Mouse (Mus musculus): ENCODE measurements around the gene Emc6.

The Emc6 gene

GRCm38 (mm10) chr11:73176186-73176585 lies 651 bp downstream of the Emc6 start:
- no peak for DNase-seq (ENCODE audit: low spot score in 2 of 2)

GRCm38 (mm10) chr11:73175612-73176011 lies 1.2 kb downstream of the Emc6 start:
- no peak for DNase-seq (ENCODE audit: low spot score in 2 of 2)

DNA sequence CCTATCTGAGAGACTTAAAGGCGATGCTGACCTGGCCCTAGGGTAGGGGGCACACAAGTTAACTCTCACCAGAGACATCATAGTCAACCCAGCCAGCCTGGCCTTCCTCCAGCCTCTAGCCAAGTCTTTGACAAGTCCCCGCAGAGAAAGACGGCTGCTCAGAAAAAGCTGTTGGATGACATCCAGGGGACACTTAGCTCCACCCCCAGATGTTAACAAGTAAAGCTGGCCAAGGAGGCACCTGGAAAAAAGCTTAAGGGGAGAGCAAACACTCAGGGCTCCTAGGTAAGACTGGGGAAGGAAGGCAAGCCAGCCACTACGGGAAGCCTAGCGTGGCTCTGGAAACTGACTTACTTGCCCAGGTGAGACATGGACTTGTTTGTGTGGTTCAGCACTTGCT lies 4.7 kb downstream of the Emc6 start:
- DNase-seq (ENCODE audit: low spot score in 2 of 2), result no peak

DNA sequence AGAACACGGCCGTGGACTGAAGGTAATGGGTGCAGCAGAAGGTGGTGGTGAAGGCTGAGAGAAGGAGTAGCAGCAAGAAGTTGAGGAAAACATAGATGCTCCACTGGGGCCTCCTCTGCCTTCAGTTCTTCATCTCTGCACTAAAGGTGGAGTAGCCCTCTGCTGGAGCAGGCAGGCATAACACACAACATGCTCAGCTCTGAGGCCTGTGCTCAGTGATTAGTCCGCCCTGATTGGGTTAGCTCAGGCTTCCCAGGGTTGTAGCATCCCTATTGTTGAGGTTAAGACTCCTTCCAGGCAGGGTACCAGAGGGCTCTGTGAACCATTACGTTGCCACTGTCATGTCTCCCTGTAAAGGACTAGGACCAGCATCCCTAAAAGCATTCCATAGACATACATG lies 7.6 kb downstream of the Emc6 start:
- DNase-seq (ENCODE audit: low spot score in 2 of 2), result peak; percentile 33 to 37

DNA sequence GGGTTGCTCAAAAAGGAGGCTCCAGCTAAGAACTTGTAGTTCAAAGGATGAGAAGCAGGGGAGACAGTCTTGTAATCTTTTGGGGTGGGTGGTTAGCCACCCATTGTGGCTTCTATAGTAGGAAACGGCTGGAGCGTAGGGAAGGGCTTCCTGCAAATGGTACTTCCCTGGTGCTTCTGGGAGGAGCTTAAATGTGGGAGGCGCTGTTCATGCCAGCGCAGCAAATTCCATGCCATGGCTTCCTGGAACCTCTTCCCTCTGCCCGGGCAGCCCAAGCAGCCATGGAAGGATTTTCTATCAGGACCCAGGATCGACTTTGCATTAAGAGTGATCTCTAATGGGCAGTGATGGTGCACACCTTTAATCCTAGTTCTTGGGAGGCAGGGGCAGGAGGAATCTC lies 8.3 kb downstream of the Emc6 start:
- no peak for DNase-seq (ENCODE audit: low spot score in 2 of 2)

- DNase-seq (ENCODE audit: low spot score in 2 of 2), result no peak
Measured at GRCm38 (mm10) chr11:73168071-73168470, 8.8 kb downstream of the Emc6 start.

DNA sequence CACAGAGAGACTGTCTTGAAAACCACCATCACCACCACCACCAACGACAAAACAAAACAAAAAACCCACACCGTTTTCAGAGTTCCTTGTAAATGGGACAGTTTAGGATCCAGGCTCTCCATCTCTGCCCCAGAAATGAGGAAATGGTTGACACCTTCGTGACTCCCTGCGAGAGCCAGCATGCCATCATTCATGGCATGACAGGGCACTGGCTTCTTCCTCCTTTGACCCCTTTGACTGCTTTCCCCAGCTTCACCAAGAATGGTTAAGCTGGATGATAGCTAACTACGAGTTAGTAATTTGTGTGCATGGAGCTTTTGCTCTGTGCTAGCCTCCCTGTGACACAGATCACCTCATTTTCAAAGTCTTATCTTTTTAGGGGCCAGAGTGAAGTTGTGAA lies 14.6 kb downstream of the Emc6 start:
- DNase-seq (ENCODE audit: low spot score in 2 of 2), result no peak

- DNase-seq (ENCODE audit: low spot score in 2 of 2), result no peak
Measured at GRCm38 (mm10) chr11:73161616-73162015, 15.2 kb downstream of the Emc6 start.

GRCm38 (mm10) chr11:73160811-73161200 lies 16.0 kb downstream of the Emc6 start:
- no peak for DNase-seq (ENCODE audit: low spot score in 2 of 2)

- DNase-seq (ENCODE audit: low spot score in 2 of 2), result peak in 1 of 2 experiments; percentile 6
Measured at GRCm38 (mm10) chr11:73159957-73160810, 16.7 kb downstream of the Emc6 start, which contains the start of gene P2rx5. Gene P2rx5 (plus strand): TSS chr11:73160421.

DNA sequence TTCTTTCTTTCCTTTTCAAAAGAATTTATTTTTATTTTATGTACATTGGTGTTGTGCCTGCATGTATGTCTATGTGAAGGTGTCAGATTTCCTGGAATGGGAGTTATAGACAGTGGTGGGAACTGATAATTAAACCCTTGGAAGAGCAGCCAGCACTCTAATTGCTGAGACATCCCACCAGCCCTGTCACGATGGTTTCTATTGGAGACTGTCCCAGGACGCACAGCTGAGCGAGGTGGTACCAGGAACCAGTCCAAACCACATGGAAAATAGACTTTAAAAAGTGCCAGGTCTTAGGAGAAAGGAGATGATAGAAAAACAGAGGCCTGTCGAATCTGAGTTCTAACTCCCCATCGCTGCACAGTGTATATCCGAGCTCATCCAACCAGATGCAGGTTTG lies 21.8 kb downstream of the Emc6 start:
- no peak for DNase-seq (ENCODE audit: low spot score in 2 of 2)

DNA sequence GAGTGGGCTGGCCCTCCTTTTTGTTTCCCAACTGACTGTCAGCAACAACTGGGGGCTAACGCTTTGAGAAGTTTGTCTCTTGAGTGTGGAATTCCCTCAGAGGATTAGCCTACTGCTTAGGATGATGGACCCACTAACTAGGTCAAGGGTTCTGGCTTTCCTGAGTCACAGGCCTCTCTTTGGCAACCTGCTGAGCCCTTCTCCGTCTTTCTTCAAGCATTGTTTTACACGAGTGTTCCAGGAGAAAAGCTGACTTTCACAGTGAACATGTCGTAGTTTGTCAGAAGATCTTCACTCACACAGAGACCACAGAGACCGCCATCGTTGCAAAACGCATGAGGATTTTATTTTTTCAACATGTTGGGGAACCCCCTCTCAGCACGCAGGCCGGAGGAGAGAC lies 28.6 kb downstream of the Emc6 start:
- DNase-seq (ENCODE audit: low spot score in 2 of 2), result no peak

- DNase-seq (ENCODE audit: low spot score in 2 of 2), result no peak
Measured at GRCm38 (mm10) chr11:73146975-73147365, 29.9 kb downstream of the Emc6 start.

GRCm38 (mm10) chr11:73146026-73146974 lies 30.5 kb downstream of the Emc6 start:
- DNase-seq (ENCODE audit: low spot score in 2 of 2), result no peak

- no peak for DNase-seq (ENCODE audit: low spot score in 2 of 2)
Measured at GRCm38 (mm10) chr11:73144261-73144681, 32.6 kb downstream of the Emc6 start.

DNA sequence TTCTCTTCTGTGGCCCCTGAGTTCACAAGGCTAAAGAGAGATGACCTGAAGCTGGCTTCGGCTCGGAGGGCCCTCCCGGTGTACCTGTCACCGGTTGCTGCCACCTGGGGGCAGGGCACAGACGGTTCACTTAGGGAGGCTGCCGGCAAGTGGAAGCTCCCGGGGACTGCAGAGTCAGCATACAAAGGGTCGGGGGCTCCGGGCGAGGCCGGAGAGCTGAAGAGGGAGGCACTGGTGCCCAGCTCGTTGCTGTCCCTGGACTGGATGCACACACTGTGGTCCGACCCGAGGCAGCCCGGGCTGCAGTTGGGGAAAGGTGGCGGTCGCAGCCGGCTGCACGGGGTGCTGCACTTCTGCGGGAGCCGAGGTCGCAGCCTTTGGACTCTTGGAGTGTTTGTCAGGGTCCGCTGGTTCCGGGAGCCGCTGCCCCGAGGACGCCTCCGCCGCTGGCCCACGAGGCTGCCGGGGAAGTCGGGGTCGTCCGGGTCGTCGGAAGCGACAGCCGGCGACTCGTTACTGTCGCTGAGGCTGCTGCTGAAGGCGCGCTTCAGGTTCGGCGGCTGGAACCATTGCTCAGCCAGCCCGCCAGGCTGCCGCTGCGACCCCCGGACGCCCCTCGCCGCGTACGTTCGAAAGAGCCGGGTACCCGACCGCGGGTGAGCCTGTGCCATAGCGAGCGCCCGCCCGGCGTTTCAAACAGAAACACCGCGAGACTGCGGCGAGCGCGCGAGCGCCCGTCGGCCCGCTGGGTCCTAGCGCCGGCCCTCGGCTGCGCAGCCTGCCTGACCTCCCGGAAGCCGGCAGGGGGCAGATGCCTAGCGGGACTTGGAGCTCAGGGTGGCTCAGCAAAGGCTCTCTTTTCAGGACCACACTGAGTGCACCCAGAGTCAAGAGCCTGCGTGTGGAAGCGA lies 39.0 kb downstream of the Emc6 start, which contains the start of gene Haspin:
Gene Haspin, minus strand, starts transcription at position 704 of the 911 bp plus-strand sequence.
- DNase-seq (ENCODE audit: low spot score in 2 of 2), result peak; percentile 87 to 90

- peak; percentile 11 to 30 for DNase-seq (ENCODE audit: low spot score in 2 of 2)
Measured at GRCm38 (mm10) chr11:73137116-73137515, 39.7 kb downstream of the Emc6 start.

DNA sequence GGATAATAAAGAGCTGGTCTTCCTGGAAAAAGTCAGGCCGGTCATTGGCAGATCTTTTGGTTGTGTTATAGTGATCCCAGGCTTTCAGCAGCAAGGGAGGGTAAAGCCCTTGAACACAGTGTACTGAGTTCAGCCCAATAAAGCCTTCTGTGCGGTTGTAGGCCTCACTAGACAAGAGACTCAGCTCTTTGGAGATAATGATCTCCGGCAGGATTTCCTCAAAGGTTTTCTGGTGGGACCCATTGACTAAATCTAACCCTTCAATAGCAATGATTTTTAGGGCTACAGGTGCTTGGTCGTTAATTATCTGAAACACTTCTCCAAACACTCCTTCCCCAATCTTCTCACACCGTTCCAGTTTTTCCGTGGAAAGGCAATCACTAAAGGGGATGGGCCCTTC lies 40.2 kb downstream of the Emc6 start:
- no peak for DNase-seq (ENCODE audit: low spot score in 2 of 2)

DNA sequence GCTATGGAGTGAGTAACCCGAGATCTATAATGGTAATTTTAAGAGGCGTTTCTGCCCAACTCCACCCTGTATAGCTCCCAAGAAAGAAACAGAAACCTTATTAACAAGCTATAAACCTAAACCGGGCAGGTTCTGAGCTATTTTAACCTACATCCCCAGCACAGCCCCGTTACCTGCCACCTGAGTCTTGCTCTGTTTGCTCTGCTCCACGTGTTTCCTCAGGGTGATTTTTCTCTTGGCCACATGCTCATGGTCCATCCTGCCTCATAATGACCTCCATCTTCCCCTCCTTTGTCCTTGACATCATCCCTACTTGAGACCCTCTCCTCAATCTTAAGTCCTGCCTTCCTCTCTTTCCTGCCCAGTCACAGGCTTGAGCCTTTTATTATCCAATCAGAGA lies 42.6 kb downstream of the Emc6 start:
- no peak for DNase-seq (ENCODE audit: low spot score in 2 of 2)

GRCm38 (mm10) chr11:73132999-73133398 lies 43.8 kb downstream of the Emc6 start:
- DNase-seq (ENCODE audit: low spot score in 2 of 2), result no peak

DNA sequence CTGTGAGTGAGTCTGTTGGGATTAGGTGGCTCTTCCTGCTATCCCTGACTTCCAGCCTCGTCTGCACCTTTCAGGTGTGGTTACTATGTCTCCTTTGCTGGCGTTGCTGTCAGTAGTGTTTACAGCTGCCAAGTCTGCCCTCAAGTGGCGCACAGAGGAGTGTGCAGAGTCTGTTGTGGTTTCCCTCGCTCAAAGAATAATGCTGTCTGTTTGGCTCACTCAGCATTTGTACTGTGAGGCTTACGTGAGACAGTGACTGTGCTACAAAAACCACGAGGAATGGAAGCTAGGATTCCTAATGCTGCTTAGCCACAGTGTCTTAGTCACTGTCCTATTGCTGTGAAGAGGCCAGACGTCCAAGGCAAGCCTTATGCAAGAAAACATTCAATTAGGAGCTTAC lies 45.8 kb downstream of the Emc6 start:
- DNase-seq (ENCODE audit: low spot score in 2 of 2), result peak; percentile 21 to 26

All from spleen, postnatal 36 days (tissue).